Mouse (Mus musculus) stomach, embryonic 14.5 days (tissue): ENCODE data around the gene Saa4. TPM values are rescaled to one million over a fixed set of nuclear protein-coding genes. Genes with fewer than 3 reads are reported as not detected.
"Not testable (repeated sequence)": the region's sequence is repeated elsewhere in the genome, so short reads cannot be mapped to it uniquely, and the experiment has no call there.

Experiments used
- ATAC-seq: fragments of 200-750 bp; cut with Nextera tagmentation; 2 replicates; pipeline ENCODE4 v1.8.0; 2017; ENCODE audit warnings: low read depth, moderate TSS enrichment; ENCODE audit not compliant: insufficient number of reproducible peaks, insufficient read depth, low FRiP score
- H3K27ac ChIP-seq: fragments of 300-500 bp; sonication (generic); 2 replicates; pipeline ENCODE4 v1.5.1; 2014; ENCODE audit warnings: mild to moderate bottlenecking, low read length, moderate library complexity, mixed read lengths
- H3K27me3 ChIP-seq: fragments of 300-500 bp; sonication (generic); 2 replicates; pipeline ENCODE4 v1.6.1; 2014; ENCODE audit warnings: low read length, control low read depth, mixed read lengths; ENCODE audit not compliant: control insufficient read depth, insufficient read depth
- H3K36me3 ChIP-seq: fragments of 300-500 bp; sonication (generic); 2 replicates; pipeline ENCODE4 v1.6.1; 2014; ENCODE audit warnings: mild to moderate bottlenecking, control low read depth, low read length, moderate library complexity, mixed read lengths; ENCODE audit not compliant: control insufficient read depth, insufficient read depth
- H3K4me1 ChIP-seq: fragments of 300-500 bp; sonication (generic); 2 replicates; pipeline ENCODE4 v1.6.1; 2014; ENCODE audit warnings: low read length, control low read depth, mixed read lengths; ENCODE audit not compliant: control insufficient read depth, insufficient read depth
- H3K4me2 ChIP-seq: fragments of 300-500 bp; sonication (generic); replicated peaks from 2 replicates; pipeline ENCODE4 v1.6.1; 2014; ENCODE audit warnings: low read depth, low read length, control low read depth
- H3K4me3 ChIP-seq: fragments of 300-500 bp; sonication (generic); 2 replicates; pipeline ENCODE4 v1.5.1; 2014; ENCODE audit warnings: low read depth, low read length, control low read depth
- H3K9ac ChIP-seq: fragments of 300-500 bp; sonication (generic); replicated peaks from 2 replicates; pipeline ENCODE4 v1.6.1; 2014; ENCODE audit warnings: low read depth, mild to moderate bottlenecking, control low read depth, low read length, moderate library complexity, mixed read lengths
- H3K9me3 ChIP-seq: fragments of 300-500 bp; sonication (generic); 2 replicates; pipeline ENCODE4 v1.6.1; 2016; ENCODE audit warnings: low read depth, low read length, control low read depth; ENCODE audit not compliant: control insufficient read depth
- WGBS: fragments of 180-500 bp; shearing (Covaris S2); extraction: QIAGEN DNeasy Blood & Tissue Kit; methylation state at CpG from one replicate; pipeline ENCODE4 v1.1.7; 2014; 5-methylcytosine and 5-hydroxymethylcytosine counted together
- polyA plus RNA-seq: library from polyadenylated mRNA; unstranded; fragments of >200 nt; fragmentation: Nextera tagmentation; extraction: Ambion mirVana; gene quantifications from 2 replicates; pipeline ENCODE4 v1.2.1, GENCODE M21; 2014

The Saa4 gene
- polyA plus RNA-seq, 1 experiment from 2014 or later, result not detected

DNA sequence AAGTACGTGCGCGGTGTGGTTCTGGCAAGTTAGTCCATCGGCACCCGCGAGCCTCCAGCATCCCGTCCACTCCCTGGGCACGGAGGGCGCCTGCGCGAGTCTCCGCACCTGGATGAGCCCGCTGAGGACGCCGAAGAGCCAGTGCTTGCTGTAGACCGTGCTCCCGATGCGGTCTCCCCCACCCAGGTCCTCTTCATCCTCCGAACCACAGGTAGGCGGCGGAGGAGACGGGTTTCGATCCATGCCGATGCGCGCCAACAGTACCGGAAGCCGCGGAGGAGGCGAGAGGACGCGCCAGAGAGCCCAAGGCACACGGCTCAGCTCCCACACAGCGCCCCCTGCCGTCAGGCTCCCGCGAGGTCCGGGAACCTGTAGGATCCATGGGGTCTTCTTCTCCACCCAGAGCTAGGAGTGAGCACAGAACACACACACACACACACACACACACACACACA lies 22.0 kb downstream of the Saa4 start, which contains the start of gene Saal1:
TSS of gene Saal1 (minus strand) at position 291 of the 455 bp plus-strand sequence.
- peak within 1 kb of the TSS; percentile 57 for H3K4me3 ChIP-seq
- H3K9me3 ChIP-seq, result no peaks in the 10 kb centered on the region
- WGBS, result under 1% methylated on average over 38 of the region's 38 CpGs
- H3K9ac ChIP-seq, result peak within 1 kb of the TSS; percentile 68
- peak within 1 kb of the TSS; percentile 52 for H3K4me2 ChIP-seq
- peak within 1 kb of the TSS; percentile 46; the same call in 1 of the 2 replicates for H3K27ac ChIP-seq
- peak; percentile 96 for ATAC-seq
- peaks cover 21% of the 10 kb centered on the region for H3K36me3 ChIP-seq
- peaks cover 6% of the 10 kb centered on the region; the same call in 1 of the 2 replicates for H3K4me1 ChIP-seq
- H3K27me3 ChIP-seq, result 0 out of 2 replicates have a peak, but pooled peaks cover 3% of the 10 kb centered on the region

GRCm38 (mm10) chr7:46700521-46701025 lies 31.8 kb downstream of the Saa4 start:
- H3K36me3 ChIP-seq, result peaks cover 78% of the 10 kb centered on the region
- no peak overlapping the region for H3K9ac ChIP-seq
- 89% methylated on average over 6 of the region's 6 CpGs for WGBS
- H3K4me3 ChIP-seq, result no peak overlapping the region
- ATAC-seq, result no peak
- H3K27ac ChIP-seq, result no peak overlapping the region
- no peaks in the 10 kb centered on the region for H3K27me3 ChIP-seq
- no peaks in the 10 kb centered on the region for H3K9me3 ChIP-seq
- H3K4me1 ChIP-seq, result no peaks in the 10 kb centered on the region
- H3K4me2 ChIP-seq, result no peak overlapping the region

DNA sequence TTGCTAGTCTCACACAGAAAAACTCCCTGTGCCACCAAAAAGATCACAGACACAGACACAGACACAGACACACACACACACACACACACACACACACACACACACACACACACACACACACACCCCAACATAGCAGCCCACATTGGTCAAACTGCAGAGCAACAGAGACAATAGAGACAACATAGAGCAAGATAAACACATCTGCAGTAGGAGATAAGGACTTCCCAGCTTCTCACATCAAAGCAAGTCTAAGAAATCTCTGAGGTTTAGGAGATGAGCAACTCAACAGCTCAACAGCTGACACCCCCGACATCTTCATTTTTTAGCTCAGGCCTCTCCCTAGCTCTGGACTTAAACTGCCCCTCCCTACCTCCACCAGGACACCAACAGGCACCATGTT lies 35.6 kb downstream of the Saa4 start:
- H3K9me3 ChIP-seq, result no peaks in the 10 kb centered on the region
- H3K4me2 ChIP-seq, result no peak overlapping the region
- no peak overlapping the region for H3K27ac ChIP-seq
- H3K4me3 ChIP-seq, result no peak overlapping the region
- H3K4me1 ChIP-seq, result no peaks in the 10 kb centered on the region
- no peak overlapping the region for H3K9ac ChIP-seq
- ATAC-seq, result no peak
- no peaks in the 10 kb centered on the region for H3K27me3 ChIP-seq
- H3K36me3 ChIP-seq, result peaks cover 58% of the 10 kb centered on the region
- 63% methylated on average over 1 of the region's 1 CpGs for WGBS

DNA sequence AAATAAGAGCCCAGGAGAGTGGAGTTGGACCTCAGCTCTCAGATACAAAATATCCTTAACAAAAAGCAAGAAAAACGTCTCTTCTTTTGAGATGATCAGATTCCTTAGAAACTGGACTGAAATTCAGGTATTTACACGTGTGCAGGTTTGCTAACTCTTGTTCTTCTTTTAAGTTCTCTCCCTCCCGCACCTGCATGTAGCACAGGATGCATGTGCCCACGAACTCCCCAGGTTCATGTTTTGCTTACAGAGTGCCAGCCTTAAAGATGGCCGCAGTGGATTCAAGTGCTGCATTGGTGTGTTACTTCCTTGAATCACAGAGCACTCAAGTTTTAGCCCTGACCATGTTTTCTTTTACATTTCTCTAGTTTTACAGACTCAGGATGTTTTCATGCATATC lies 45.6 kb downstream of the Saa4 start:
- no peak overlapping the region for H3K4me3 ChIP-seq
- H3K9ac ChIP-seq, result no peak overlapping the region
- no peak overlapping the region for H3K27ac ChIP-seq
- ATAC-seq, result no peak
- WGBS, result 80% methylated on average over 5 of the region's 5 CpGs
- no peaks in the 10 kb centered on the region for H3K4me1 ChIP-seq
- no peaks in the 10 kb centered on the region for H3K27me3 ChIP-seq
- H3K36me3 ChIP-seq, result peaks cover 22% of the 10 kb centered on the region
- H3K9me3 ChIP-seq, result no peaks in the 10 kb centered on the region
- H3K4me2 ChIP-seq, result no peak overlapping the region

DNA sequence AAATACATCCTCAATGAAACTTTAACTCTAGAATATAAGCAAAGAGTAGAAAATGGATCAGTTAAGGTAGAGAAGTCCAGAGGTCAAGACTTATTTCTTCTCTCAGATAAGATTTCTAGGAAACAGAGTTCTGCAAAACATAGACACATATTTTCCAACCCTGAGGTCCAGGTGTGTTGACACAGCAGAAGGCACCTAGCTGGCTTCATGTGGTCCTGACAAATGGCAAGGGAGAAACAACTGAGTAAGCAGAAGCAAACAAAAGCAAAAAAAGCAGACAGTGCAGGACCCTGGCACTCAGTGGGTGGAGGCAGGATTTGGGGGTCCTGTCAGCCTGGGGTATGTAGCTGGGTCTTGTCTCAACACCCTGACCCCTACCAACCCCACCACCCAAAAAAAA lies 51.7 kb downstream of the Saa4 start:
- Histone ChIP-seq H3K9ac (no peak overlapping the region), H3K4me2 (no peak overlapping the region), H3K4me3 (no peak overlapping the region), H3K27ac (no peak overlapping the region), H3K27me3 (no peaks in the 10 kb centered on the region), H3K9me3 (no peaks in the 10 kb centered on the region), H3K36me3 (no peaks in the 10 kb centered on the region), H3K4me1 (no peaks in the 10 kb centered on the region)
- ATAC-seq, result no peak

- not testable (repeated sequence) for H3K36me3 ChIP-seq, H3K27ac ChIP-seq, H3K4me3 ChIP-seq, H3K9ac ChIP-seq, H3K4me2 ChIP-seq, H3K4me1 ChIP-seq, H3K9me3 ChIP-seq, ATAC-seq, H3K27me3 ChIP-seq
- WGBS, result 76% methylated on average over 7 of the region's 7 CpGs
These were observed 53.4 kb downstream of the Saa4 start for GRCm38 (mm10) chr7:46679044-46679443.

DNA sequence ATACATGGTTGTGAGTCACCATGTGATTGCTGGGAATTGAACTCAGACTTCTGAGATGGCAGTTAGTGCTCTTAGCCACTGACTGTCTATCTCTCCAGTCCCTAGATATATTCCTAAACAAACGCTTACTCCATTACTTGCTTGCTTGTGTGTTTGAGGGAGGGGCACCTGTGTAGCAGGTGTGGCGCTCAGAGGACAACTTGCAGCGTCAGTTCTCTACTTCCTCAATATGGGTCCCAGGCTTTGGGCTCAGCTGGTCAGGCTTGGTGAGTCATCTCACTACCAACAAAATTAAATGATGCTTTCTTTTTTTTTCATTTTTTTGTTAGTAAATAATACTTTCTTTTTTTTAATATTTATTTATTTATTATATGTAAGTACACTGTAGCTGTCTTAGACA lies 54.0 kb downstream of the Saa4 start:
- H3K9me3 ChIP-seq, result no peaks in the 10 kb centered on the region
- WGBS, result 65% methylated on average over 3 of the region's 3 CpGs
- ATAC-seq, result no peak
- H3K4me3 ChIP-seq, result no peak overlapping the region
- H3K27ac ChIP-seq, result no peak overlapping the region
- no peaks in the 10 kb centered on the region for H3K27me3 ChIP-seq
- H3K4me1 ChIP-seq, result no peaks in the 10 kb centered on the region
- H3K4me2 ChIP-seq, result no peak overlapping the region
- H3K9ac ChIP-seq, result no peak overlapping the region
- H3K36me3 ChIP-seq, result no peaks in the 10 kb centered on the region

Other genes with a start within 250 kb of the Saa4 start
- gene Sergef, start 92.8 kb downstream of the Saa4 start, polyA plus RNA-seq, result 17.6 and 18.4 TPM in 2 replicates
- 0.34 TPM in 1 of 2 replicates, not detected in the other for gene Tph1, start 60.1 kb downstream of the Saa4 start, polyA plus RNA-seq
- 35.1 and 37.8 TPM in 2 replicates for gene Saal1, start 21.9 kb downstream of the Saa4 start, polyA plus RNA-seq
- gene Saa3, start 16.9 kb downstream of the Saa4 start, polyA plus RNA-seq, result 0.77 TPM in 1 of 2 replicates, not detected in the other
- gene Saa1, start 10.4 kb upstream of the Saa4 start, polyA plus RNA-seq, result 0.59 and 1.2 TPM in 2 replicates
- gene Saa2, start 19.2 kb upstream of the Saa4 start, polyA plus RNA-seq, result not detected in 2 replicates
- gene Hps5, start 63.5 kb upstream of the Saa4 start, polyA plus RNA-seq, result 23.6 and 24.3 TPM in 2 replicates
- gene Gtf2h1, start 63.5 kb upstream of the Saa4 start, polyA plus RNA-seq, result 40.8 and 47.8 TPM in 2 replicates
- gene Ldha, start 108.9 kb upstream of the Saa4 start, polyA plus RNA-seq, result 1,645 and 1,742 TPM in 2 replicates
- 0.24 TPM in 1 of 2 replicates, not detected in the other for gene Ldhc, start 128.6 kb upstream of the Saa4 start, polyA plus RNA-seq
- gene Tsg101, start 187.4 kb upstream of the Saa4 start, polyA plus RNA-seq, result 169 and 179 TPM in 2 replicates
- gene Uevld, start 225.9 kb upstream of the Saa4 start, polyA plus RNA-seq, result 13.1 and 13.4 TPM in 2 replicates